Mouse (Mus musculus) ES-Bruce4 (cell line): ENCODE measurements around the gene Tlr6. TPM values are rescaled to one million over a fixed set of nuclear protein-coding genes. Genes with fewer than 3 reads are reported as not detected.

Experiments
- H3K27ac ChIP-seq: 2 replicates; pipeline ENCODE4 v1.5.1; 2012; ENCODE audit warnings: low read length, inconsistent platforms; ENCODE audit not compliant: insufficient read depth
- H3K27me3 ChIP-seq: 2 replicates; pipeline ENCODE4 v1.6.1; 2012; ENCODE audit warnings: mild to moderate bottlenecking, low read length, inconsistent platforms; ENCODE audit not compliant: control insufficient read depth, poor library complexity, insufficient read depth, severe bottlenecking
- H3K36me3 ChIP-seq: 2 replicates; pipeline ENCODE4 v1.6.1; 2012; ENCODE audit warnings: inconsistent platforms, mild to moderate bottlenecking, low read length, moderate library complexity; ENCODE audit not compliant: control insufficient read depth, poor library complexity, insufficient read depth, severe bottlenecking
- H3K4me1 ChIP-seq: one replicate; pipeline ENCODE4 v1.8.1; 2011; ENCODE audit warnings: low read length; ENCODE audit not compliant: control insufficient read depth, insufficient read depth
- H3K4me3 ChIP-seq: 2 replicates; pipeline ENCODE4 v1.5.1; 2011; ENCODE audit warnings: low read depth, mild to moderate bottlenecking, low read length
- H3K9ac ChIP-seq: 2 replicates; pipeline ENCODE4 v1.6.1; 2012; ENCODE audit warnings: low read depth, mild to moderate bottlenecking, inconsistent platforms; ENCODE audit not compliant: poor library complexity, severe bottlenecking
- H3K9me3 ChIP-seq: replicated peaks from 2 replicates; pipeline ENCODE4 v1.6.1; 2012; ENCODE audit warnings: mild to moderate bottlenecking, low read length, inconsistent platforms; ENCODE audit not compliant: control insufficient read depth, poor library complexity, insufficient read depth, severe bottlenecking
- CTCF ChIP-seq: IDR thresholded peaks from one replicate; pipeline ENCODE4 v1.8.1; 2011; ENCODE audit warnings: low read depth, low read length
- EP300 ChIP-seq: IDR thresholded peaks from 2 replicates; pipeline ENCODE4 v1.6.1; 2011; ENCODE audit warnings: low read depth, low read length; ENCODE audit not compliant: insufficient read depth
- POLR2A ChIP-seq: IDR thresholded peaks from one replicate; pipeline ENCODE4 v1.8.1; 2011; ENCODE audit warnings: low read length; ENCODE audit not compliant: insufficient read depth
- polyA plus RNA-seq: library from polyadenylated mRNA; stranded (reverse); fragments of >200 nt; gene quantifications from 2 replicates; pipeline ENCODE4 v1.2.4, GENCODE M21; 2011; ENCODE audit warnings: low read depth; ENCODE audit not compliant: missing spikeins, insufficient read depth, insufficient read length

Tlr6 gene
- 1.0 TPM in 1 of 2 replicates, not detected in the other for polyA plus RNA-seq

- no peak within 1 kb of the TSS for H3K4me3 ChIP-seq
- H3K27me3 ChIP-seq = no peaks in the 10 kb centered on the region; the same call in 1 of the 2 replicates
- H3K27ac ChIP-seq = no peak within 1 kb of the TSS
- H3K9ac ChIP-seq = no peak within 1 kb of the TSS
- TF ChIP-seq POLR2A (no peak), EP300 (no peak), CTCF (no peak)
- no peaks in the 10 kb centered on the region for H3K9me3 ChIP-seq
- H3K36me3 ChIP-seq = no peaks in the 10 kb centered on the region
- H3K4me1 ChIP-seq = no peaks in the 10 kb centered on the region
Measured at GRCm38 (mm10) chr5:64959843-64960230, at the start of gene Tlr6. Gene Tlr6 (minus strand): TSS chr5:64960097.

GRCm38 (mm10) chr5:65006011-65006491 lies 46.2 kb upstream of the Tlr6 start:
- no peak for TF ChIP-seq POLR2A
- TF ChIP-seq EP300 = no peak
- no peak for TF ChIP-seq CTCF
- Histone ChIP-seq H3K9ac (no peak overlapping the region), H3K4me1 (no peaks in the 10 kb centered on the region), H3K27me3 (no peaks in the 10 kb centered on the region), H3K4me3 (no peak overlapping the region), H3K9me3 (peaks cover 13% of the 10 kb centered on the region), H3K36me3 (no peaks in the 10 kb centered on the region), H3K27ac (no peak overlapping the region)

DNA sequence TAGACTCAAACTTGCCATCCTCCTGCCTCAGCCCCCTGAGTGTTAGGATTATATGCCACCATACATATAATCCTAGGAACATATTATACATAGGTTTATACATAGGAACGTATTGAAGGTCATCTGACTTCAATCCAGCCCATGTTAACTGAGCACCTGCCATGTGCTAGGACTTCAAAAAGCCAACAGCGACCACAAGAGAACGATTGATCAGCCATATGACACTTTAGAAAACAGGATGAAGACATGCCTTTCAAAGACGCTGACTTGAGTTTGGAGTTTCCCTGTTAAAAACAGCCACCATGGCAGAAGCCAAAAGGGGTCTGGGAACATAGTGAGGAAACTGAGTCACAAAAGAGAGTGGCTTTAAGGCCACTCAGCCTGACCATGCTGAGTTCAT lies 45.4 kb upstream of the Tlr6 start:
- Histone ChIP-seq H3K4me1 (no peaks in the 10 kb centered on the region), H3K27me3 (no peaks in the 10 kb centered on the region), H3K9ac (no peak overlapping the region), H3K4me3 (no peak overlapping the region), H3K36me3 (no peaks in the 10 kb centered on the region), H3K27ac (no peak overlapping the region), H3K9me3 (peaks cover 5% of the 10 kb centered on the region; the same call in 1 of the 2 replicates)
- TF ChIP-seq CTCF = no peak
- TF ChIP-seq POLR2A = no peak
- TF ChIP-seq EP300 = no peak

- no peaks in the 10 kb centered on the region for H3K27me3 ChIP-seq
Measured at GRCm38 (mm10) chr5:65003946-65004535, 44.1 kb upstream of the Tlr6 start.

GRCm38 (mm10) chr5:65002940-65003824 lies 43.3 kb upstream of the Tlr6 start:
- Histone ChIP-seq H3K36me3 (no peaks in the 10 kb centered on the region), H3K4me1 (no peaks in the 10 kb centered on the region), H3K27ac (no peak overlapping the region), H3K9me3 (no peaks in the 10 kb centered on the region), H3K4me3 (no peak overlapping the region), H3K27me3 (no peaks in the 10 kb centered on the region), H3K9ac (no peak overlapping the region)
- TF ChIP-seq CTCF (no peak), EP300 (no peak), POLR2A (no peak)

More at GRCm38 (mm10) chr5:65003946-65004535, 44.1 kb upstream of the Tlr6 start:
- H3K4me1 ChIP-seq = no peaks in the 10 kb centered on the region
- H3K9me3 ChIP-seq = no peaks in the 10 kb centered on the region
- H3K27ac ChIP-seq = no peak overlapping the region
- no peak overlapping the region for H3K9ac ChIP-seq
- no peaks in the 10 kb centered on the region for H3K36me3 ChIP-seq
- no peak overlapping the region for H3K4me3 ChIP-seq
- no peak for TF ChIP-seq POLR2A
- TF ChIP-seq CTCF = no peak
- no peak for TF ChIP-seq EP300

DNA sequence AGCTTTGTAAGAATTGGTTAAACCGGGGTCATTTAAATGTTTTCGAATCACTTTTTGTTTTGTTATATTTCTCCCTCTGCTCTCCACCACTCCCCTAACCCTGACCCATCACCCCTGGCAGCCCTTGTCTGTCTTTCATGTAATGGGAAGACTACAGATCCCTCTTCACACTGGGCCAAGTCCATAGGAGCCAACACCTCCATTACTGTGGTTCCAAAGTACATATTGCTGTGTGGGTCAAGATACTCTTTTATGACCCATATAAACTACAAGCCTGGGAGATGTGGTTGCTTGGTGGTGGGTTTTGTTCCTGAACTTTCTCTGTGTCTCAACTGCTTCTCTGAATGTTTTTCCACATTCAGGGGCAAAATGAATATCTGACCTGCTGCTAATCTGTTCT lies 35.5 kb upstream of the Tlr6 start:
- TF ChIP-seq POLR2A (no peak), EP300 (no peak), CTCF (no peak)
- Histone ChIP-seq H3K27me3 (no peaks in the 10 kb centered on the region), H3K36me3 (no peaks in the 10 kb centered on the region), H3K9me3 (no peaks in the 10 kb centered on the region), H3K27ac (no peak overlapping the region), H3K4me1 (no peaks in the 10 kb centered on the region), H3K4me3 (no peak overlapping the region), H3K9ac (no peak overlapping the region)
